Mouse (Mus musculus): ENCODE data around the gene Csad. TPM values are rescaled to one million over a fixed set of nuclear protein-coding genes. Genes with fewer than 3 reads are reported as not detected.
"Not testable (repeated sequence)": the region's sequence is repeated elsewhere in the genome, so short reads cannot be mapped to it uniquely, and the experiment has no call there.

Gene Csad
- total RNA-seq, 2 experiments from 2014 or later = 27.8 TPM

DNA sequence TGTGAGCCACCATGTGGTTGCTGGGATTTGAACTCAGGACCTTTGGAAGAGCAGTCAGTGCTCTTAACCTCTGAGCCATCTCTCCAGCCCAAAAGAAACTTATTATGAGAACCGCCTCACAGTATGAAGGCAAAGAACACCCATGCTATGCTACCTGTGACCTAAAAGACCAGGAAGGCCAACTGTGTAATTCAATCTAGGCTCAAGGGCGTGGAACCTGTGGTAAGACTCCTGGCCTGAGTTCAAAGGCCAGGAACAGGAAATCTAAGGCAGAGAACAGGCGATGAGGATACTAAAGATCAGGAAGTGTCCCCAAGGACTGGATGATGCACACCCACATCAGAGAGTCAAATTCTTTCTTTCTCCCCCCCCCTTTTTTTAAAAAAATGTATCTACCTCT lies 30.9 kb downstream of the Csad start:
- no peak for DNase-seq
- intact Hi-C loops (cut with DNase I) = no loop called here

DNA sequence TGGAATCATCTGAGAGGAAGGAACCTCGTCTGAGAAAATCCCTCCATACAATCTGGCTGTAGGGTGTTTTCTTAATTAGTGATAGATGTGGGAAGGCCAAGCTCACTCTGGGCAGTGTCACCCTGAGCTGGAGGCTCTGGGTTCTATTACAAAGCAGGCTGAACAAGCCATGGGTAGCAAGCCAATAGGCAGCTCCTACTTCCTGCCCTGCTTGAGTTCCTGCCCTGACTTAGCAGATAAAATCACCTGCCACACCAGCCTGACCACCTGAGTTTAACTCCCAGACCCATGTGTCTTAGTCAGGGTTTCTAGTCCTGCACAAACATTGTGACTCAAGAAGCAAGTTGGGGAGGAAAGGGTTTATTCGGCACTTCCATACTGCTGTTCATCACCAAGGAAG lies 35.5 kb downstream of the Csad start:
- intact Hi-C loops (cut with DNase I) = no loop called here
- DNase-seq = no peak

DNA sequence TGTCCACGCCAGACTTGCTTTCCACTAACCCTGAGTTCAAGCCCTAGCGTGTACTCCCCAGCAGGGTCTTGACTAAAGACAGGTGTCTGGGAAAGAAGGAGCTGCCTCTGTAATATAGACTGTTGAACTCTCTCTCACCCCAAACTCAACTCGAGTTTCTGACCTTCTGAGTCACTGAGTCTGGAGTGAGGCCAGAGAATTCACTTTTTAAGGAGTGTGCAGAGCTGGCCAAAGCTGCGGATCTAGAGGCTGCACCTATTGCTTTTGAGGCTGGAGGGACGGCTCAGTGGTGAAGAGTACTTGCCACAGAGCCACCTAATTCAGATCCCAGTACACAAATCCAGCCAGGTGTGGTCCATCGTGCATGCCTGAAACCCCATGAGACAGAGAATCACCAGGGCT lies 36.9 kb downstream of the Csad start:
- DNase-seq = no peak
- intact Hi-C loops (cut with DNase I) = no loop called here

DNA sequence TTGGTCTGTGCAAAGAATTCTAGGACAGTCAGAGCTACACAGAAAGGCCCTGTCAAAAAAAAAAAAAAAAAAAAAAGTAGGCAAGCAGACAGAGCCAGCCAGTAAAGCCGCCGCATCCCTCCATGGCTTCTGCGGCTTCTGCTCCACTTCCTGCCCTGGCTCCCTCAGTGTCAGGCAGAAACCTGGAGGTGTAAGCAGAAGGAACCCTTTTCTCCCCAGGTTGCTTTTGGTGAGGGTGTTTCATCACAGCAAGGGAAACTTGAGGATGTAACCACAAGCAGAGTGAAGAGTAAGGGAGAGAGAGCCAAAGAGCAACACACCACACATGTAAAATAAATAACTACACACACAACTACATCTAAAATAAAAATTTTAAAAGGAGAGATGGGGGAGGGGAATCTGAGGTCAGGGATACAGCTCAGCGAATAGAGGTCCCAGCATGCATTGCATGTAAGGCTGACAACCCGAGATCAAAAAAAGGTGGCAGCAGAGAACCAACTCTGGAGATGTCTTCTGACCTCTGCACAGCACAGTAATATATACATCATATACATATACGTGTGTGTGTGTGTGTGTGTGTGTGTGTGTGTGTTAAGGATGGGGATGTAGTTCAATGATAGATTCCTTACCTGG lies 38.9 kb downstream of the Csad start:
- DNase-seq = no peak
- intact Hi-C loops (cut with DNase I) = no loop called here

DNA sequence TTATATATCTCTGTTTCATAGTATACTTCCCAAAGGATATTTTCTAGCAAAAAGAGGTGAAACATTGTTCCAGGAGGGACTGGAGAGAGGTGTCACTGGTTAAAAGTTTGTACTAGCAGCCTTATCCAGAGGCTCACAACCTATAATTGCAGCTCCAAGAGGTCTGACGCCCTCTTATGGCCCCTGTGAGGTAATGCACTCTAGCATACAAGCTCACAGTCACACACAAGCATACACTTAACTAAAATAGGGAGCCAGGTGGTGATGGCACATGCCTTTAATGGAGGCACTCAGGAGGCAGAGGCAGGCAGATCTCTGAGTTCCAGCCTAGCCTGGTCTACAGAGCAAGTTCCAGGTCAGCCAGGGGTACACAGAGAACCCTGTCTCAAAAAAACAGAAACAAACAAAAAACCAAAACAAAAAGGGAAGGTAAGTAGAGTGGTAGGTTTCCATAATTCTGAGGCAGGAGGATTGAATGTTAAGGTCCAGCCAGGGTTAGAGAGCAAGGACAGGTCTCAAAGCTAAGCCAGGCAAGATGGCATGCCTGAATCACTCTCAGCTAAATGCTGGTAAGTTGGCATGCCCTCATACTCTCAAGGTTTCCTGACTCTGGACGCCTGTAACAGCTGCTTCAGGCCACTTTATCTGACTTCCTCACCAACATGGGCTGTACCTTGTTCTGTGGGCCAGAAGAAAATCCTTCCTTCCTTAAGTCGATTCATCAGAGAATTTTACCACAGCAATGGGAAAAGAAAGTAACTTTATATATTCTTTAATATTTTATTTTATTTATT lies 40.4 kb downstream of the Csad start:
- intact Hi-C loops (cut with DNase I) = no loop called here

DNA sequence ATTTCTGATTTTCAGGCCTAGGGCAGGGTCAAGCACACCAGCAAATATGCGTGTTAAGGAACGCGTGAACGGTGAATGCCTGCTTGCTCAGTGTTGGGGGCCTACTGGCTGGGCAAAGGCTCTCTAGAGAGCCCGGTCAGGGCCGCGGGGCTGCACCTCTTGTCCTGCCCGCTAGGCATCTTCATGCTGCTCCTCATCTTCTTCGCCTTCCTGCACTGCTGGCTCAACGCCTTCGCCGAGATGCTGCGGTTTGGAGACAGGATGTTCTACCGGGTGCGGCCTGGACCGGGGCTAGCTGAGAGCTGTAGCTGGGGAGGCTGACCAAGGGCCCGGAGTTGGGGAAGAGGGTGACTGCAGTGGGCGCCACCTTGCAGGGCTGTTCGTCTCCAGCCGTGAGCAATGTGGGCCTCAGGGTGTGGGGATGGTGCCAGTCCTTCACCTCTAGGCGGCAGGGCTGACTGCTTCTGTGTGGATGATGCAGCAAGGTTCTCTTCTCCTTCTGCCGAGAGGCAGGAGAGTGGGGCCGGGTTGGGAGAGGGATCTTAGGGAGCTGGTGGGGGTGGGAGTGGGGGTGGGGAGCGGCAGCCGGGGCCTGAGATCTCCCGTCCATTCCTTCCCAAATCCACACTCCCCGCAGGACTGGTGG lies 44.0 kb downstream of the Csad start:
- intact Hi-C loops (cut with DNase I) = no loop called here
- DNase-seq = no peak

More for the DNA sequence above, 40.4 kb downstream of the Csad start:
- DNase-seq = no peak

DNA sequence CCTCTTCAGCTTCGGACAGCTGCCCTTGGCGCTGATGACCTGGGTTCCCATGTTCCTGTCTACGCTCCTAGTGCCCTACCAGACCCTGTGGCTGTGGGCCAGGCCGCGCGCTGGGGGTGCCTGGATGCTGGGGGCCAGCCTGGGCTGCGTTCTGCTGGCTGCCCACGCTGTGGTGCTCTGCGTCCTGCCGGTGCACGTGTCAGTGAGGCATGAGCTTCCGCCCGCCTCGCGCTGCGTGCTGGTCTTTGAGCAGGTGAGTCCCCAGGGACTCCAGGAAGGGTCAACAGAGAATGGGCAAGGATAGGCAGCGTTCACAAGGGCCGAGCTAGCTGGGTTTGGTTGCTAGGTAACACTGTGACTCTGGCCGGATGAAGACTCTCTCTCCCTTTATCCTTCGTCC lies 47.7 kb downstream of the Csad start:
- DNase-seq = peak; percentile 38
- intact Hi-C loops (cut with DNase I) = no loop called here

DNA sequence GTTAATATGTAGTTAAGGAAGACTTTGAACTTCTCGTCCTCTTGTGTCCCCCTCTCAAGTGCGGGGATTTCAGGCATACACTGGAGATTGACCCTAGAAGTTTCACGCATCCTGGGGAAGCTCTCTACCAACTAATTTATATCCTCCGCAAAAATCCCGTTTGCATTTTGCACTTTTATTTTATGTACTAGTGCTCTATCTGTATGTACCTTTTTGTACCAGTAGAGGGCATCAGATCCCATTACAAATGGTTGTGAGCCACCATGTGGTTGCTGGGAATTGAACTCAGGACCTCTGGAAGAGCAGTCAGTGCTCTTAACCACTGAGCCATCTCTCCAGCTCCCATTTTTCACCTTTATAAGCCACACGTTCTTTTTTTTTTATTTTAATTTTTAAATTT lies 49.5 kb downstream of the Csad start:
- DNase-seq; intact Hi-C loops (cut with DNase I): not testable (repeated sequence)

DNA sequence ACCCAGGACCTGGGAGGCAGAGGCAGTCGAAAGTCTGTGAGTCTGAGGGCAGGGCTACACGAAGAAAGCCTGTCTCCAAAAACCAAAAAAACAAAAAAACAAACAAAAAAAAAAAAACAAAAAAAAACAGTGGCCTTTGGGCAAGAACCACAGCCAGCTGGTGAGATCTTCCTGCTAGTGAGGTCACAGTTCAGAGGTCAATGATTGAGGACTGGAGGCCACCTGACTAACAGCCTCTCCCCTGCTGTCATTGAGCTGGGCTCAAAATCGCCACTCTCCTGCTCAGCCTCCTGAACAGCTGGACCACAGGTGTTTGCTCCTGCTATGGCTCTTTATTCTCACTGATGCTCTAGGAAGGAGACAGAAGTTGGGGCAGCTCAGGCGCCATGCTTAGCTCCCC lies 51.9 kb downstream of the Csad start:
- intact Hi-C loops (cut with DNase I) = no loop called here

DNA sequence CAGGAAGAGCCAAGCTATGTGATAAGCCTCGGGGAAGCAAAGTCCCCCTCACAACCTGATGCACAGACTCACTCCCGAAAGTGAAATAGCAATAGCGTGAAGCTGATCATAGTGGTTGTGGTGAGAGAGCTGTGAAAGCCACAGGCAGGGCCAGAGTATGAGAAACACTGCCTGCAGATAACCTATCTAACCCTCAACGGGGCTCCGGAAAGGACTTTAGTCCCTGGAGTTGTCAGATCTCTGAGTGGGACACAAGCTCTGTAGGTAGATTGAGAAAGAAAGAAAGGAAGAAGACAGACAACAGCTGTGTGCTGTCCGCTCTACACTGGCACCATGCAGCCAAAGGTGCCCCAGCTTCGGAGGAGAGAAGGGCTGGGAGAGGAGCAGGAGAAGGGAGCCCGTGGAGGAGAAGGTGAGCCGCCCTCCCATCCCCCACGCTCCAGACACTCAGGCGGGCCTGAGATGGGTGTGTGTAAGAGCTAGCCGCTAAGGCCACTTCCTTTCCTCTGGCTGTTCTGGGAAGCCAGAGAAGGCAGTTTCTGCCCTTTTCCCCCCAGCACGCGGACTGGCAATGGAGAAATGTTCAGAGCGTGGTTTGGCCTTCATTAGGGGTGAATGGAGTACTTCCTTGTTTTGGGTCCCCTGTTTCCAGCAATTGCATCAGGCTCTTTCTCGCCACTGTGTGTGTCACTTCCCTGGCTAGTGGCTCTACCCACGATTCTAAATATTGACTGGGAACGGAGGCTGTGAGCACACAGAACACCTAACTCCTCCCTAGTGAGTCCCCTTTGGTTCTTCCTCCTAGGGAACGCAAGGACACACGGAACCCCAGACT lies 54.0 kb downstream of the Csad start, which contains the start of gene Soat2:
Gene Soat2 (plus strand): TSS at position 226 of the 835 bp plus-strand sequence.
- no peak for DNase-seq
- intact Hi-C loops (cut with DNase I) = no loop called here

More for the DNA sequence above, 51.9 kb downstream of the Csad start:
- no peak for DNase-seq

DNA sequence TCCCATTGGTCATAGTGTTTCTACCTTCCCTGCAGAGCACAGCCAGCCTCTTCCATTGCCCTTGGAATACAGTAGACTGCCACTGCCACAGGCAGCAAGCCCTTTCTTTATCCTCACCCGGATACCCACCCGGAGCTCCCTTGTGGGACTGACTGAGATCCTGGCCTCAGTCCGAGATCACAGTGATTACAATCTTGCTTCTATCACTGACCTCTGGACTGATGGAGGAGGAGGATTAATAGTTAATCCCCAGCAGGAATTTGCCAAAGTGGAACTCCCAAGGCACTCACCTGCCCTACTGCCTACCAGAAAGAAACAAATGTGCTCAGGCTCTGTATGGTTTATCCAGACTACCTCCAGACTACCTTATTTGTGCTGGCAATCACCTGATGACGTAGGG lies 55.0 kb downstream of the Csad start:
- intact Hi-C loops (cut with DNase I) = no loop called here
- DNase-seq = no peak

DNA sequence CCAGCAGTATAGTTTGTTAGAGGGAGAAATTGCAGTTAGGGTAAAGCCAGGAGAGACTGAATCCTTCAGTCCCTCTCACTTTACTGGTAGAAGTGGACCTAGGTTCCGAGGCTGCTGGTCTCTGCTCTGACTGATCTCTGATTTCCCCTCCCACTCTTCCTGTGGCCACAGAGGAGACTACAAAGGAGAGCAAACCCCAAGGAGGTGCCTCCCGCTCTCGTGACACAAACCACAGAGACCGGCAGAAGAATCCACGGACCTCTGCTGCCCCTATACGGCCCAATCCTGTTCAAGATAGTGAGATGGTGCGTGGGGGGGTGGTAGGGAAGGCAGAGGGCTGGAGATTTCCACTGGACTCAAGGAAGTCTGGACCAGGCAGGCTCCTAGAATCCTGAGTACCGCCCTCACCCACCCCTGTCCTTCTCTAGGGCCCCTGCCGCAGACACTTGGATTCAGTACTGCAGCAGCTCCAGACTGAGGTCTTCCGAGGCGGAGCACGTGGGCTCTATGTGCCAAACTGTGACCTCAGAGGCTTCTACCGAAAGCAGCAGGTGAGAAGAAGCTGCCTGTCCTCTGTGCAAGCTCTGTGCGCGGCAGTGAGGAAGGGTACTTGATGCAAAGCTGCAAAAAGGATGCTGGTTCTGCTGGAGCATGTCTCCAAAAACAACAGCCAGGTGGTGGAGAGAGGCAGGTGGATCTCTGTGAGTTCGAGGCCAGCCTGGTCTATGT lies 56.7 kb downstream of the Csad start:
- intact Hi-C loops (cut with DNase I) = no loop called here
- DNase-seq = no peak

DNA sequence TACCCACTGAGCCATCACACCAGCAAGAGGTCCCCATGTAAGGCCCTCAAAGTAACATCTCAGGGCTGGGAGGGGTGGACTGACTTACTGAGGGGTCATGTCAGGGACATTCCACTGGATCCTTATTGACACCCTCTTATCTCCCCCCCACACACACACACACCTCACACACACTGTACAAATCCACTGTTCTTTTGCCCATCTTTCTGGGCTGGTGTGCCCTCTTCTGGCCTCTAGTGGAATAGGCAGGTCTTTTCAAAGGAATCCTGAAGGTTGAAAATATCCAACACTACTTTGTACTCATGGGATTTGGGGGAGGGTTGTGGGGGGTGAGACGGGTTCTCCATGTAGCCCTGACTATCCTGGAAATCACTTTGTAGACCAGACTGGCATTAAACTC lies 57.6 kb downstream of the Csad start:
- peak; percentile 48 for DNase-seq
- intact Hi-C loops (cut with DNase I) = no loop called here

DNA sequence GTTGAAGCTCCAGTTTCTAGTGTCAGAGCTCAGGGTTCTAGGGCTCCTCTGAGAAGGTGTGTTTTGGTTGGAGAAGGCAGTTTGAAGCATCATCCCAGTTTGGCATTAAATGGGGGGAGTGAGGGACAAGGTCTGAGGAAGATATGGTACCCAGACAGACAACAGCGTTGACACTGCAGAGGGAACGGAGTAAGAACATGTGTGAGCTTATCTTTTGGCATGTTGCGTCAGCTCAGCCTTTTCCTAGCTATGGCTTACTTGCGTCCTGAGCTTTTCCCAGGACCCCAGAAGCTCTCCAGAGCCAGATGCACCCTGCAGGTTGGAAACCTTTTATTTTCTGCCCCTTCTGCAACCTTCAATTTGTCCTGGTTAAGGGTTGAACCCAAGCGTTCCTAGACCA lies 58.4 kb downstream of the Csad start:
- intact Hi-C loops (cut with DNase I) = no loop called here
- DNase-seq = no peak

DNA sequence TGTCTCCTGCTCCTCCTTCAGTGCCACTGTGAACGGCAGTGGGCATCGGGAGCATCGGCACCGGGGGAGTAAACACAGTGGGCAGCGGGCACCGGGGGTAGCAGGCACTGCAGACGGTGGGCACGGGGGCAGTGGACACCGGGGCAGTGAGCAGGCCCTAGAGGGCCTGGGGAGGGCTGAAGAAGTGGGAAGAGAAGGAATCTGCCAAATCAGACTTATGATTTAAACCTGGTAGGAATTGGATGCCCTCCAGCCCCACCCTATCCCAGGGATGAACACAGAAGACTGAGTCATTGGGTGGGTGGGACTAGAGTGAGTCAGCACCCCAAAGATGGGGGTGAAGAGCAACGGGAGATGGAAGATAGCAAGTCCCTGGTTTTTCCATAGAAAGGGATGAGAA lies 59.2 kb downstream of the Csad start:
- intact Hi-C loops (cut with DNase I) = no loop called here
- no peak for DNase-seq

DNA sequence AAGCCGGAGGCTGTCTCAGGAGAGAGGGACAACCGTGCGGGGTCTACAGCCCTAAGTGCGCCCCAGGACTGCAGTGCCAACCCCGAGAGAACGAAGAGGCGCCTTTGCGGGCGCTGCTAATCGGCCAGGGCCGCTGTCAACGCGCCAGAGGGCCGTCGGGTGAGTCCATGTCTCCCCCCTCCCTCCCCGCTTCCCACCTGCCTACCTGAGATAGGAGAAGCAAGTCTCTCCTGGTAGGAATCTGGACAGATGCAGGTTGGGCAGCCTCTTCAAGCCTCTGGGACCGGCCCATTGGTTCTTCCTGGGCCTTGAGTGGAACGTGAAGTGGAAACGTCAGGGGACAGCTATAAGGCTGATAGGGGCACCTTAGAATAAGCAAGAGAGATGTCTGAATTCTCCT lies 59.8 kb downstream of the Csad start:
- no peak for DNase-seq
- intact Hi-C loops (cut with DNase I) = no loop called here

DNA sequence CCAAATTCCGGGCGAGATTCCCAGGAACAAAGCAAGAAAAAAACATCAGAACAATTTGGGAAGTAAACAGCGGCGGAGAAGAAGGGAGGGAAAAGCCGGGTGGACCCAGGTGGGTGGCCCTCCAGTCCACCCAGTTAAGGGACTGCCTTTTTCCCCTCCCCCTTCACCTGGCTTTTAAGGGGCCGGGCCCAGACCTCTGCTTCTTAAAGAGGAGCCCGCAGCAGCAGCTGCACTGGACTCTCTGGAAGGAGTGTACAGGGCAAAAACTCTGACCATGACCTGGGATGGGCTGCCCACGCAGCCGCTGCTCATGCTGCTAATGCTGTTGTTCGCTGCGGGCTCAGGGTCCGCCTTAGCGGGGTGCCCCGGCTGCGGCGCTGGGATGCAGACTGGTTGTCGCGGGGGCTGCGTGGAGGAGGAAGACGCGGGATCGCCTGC lies 60.2 kb downstream of the Csad start, which contains the start of gene Igfbp6:
Gene Igfbp6 (plus strand): TSS at position 89 of the 438 bp plus-strand sequence.
- intact Hi-C loops (cut with DNase I) = no loop called here
- DNase-seq = no peak

DNA sequence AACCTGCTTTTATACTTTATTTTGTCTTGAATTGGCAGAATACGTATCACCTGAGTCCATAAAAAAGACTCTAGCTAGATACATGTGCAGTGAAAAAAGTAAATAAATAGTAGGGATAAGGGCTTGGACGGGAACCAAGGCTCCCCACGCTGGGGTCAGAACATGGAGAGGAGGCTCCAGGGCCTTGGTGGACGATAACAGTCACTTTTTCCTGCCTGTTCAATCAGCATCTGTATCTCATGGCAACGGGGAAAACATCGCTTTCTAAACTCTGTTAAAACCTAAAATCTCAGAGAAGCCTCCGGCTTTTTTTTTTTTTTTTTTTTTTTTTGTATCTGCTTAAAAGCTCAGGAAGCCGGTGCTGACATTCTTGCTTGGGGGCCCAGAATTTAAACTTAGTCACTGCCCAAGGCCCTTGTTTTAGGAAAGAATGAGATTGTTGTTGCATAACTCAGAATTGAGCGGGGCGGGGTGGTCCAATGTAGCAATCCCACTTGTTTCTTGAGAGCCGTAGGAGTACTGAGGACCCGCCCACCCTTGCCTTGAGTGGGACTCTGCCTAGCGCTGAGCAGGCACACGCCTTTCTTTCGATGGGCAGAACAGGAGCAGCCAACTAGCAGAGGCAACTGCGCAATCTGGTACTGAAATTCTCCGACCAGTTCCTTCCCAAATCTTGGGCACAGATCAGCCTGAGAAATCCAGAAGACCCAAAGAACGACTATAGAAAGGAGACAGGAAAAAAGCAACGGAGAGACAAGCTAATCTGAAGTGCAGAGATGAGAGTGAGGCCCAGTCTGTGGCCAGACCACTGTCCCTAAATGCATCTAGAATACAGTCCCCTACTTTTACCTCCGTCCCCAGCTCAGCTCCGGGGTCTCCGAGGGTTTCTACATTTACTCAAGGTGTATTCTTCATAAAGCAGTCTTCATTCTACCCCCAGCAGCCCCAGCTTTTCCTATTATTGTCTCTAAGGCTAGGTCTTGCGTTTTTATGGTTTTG lies 61.3 kb downstream of the Csad start:
- intact Hi-C loops (cut with DNase I) = no loop called here
- no peak for DNase-seq

DNA sequence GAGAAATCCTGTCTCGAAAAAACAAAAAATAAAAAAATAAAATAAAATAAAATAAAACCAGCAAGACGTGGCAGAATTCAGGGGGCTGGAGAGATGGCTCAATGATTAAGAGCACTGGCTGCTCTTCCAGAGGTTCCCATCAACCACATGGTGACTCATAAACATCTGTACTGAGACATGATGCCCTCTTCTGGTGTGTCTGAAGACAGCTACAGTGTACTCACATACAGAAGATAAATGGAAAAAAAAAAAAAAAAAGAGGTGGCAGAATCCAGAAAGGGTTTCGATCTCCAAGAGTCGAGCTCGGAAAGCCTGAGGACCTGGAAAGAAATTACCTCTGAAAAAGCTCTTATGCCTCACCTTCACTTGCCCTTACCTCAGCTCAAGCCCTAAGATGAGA lies 63.4 kb downstream of the Csad start:
- intact Hi-C loops (cut with DNase I) = no loop called here
- DNase-seq = no peak
